Mouse (Mus musculus): Measurements from ENCODE around the gene Frmpd4. TPM values are rescaled to one million over a fixed set of nuclear protein-coding genes. Genes with fewer than 3 reads are reported as not detected.

Gene Frmpd4
- polyA plus RNA-seq, 1 experiment = 0.01 TPM

GRCm38 (mm10) chrX:168141051-168141450 is 436.0 kb downstream of the Frmpd4 start:
- TF ChIP-seq POLR2A (IDR thresholded peaks at IDR 0.05; ENCODE audit: low read depth, low read length) (no peak), CTCF (IDR thresholded peaks at IDR 0.05; ENCODE audit: extremely low read depth, insufficient read length, insufficient replicate concordance, low read depth, low read length) (no peak)
- Histone ChIP-seq H3K27me3 (ENCODE audit: control insufficient read depth, insufficient read depth, low read length) (no peaks in the 10 kb centered on the region), H3K36me3 (ENCODE audit: control insufficient read depth, insufficient read depth, low read length) (no peaks in the 10 kb centered on the region), H3K4me1 (ENCODE audit: control insufficient read depth, insufficient read depth, insufficient read length, low read length) (no peaks in the 10 kb centered on the region), H3K27ac (ENCODE audit: insufficient read depth, low read depth, low read length) (no peak overlapping the region), H3K4me3 (ENCODE audit: low read depth, low read length) (no peak overlapping the region)

- no peaks in the 10 kb centered on the region for H3K4me1 ChIP-seq (ENCODE audit: control insufficient read depth, insufficient read depth, insufficient read length, low read length)
- TF ChIP-seq POLR2A (IDR thresholded peaks at IDR 0.05; ENCODE audit: low read depth, low read length) (no peak), CTCF (IDR thresholded peaks at IDR 0.05; ENCODE audit: extremely low read depth, insufficient read length, insufficient replicate concordance, low read depth, low read length) (no peak)
- H3K4me3 ChIP-seq (ENCODE audit: low read depth, low read length) = no peak overlapping the region
- 9% methylated on average over 8 of the region's 8 CpGs for WGBS
- no peak overlapping the region for H3K27ac ChIP-seq (ENCODE audit: insufficient read depth, low read depth, low read length)
- no peaks in the 10 kb centered on the region for H3K27me3 ChIP-seq (ENCODE audit: control insufficient read depth, insufficient read depth, low read length)
- H3K36me3 ChIP-seq (ENCODE audit: control insufficient read depth, insufficient read depth, low read length) = no peaks in the 10 kb centered on the region
These were observed 453.0 kb downstream of the Frmpd4 start for GRCm38 (mm10) chrX:168124043-168124442.

GRCm38 (mm10) chrX:168123589-168123965 is 453.5 kb downstream of the Frmpd4 start:
- H3K27me3 ChIP-seq (ENCODE audit: control insufficient read depth, insufficient read depth, low read length) = no peaks in the 10 kb centered on the region
- H3K36me3 ChIP-seq (ENCODE audit: control insufficient read depth, insufficient read depth, low read length) = no peaks in the 10 kb centered on the region
- H3K4me1 ChIP-seq (ENCODE audit: control insufficient read depth, insufficient read depth, insufficient read length, low read length) = no peaks in the 10 kb centered on the region
- WGBS = 9% methylated on average over 11 of the region's 11 CpGs
- no peak overlapping the region for H3K27ac ChIP-seq (ENCODE audit: insufficient read depth, low read depth, low read length)
- TF ChIP-seq CTCF (IDR thresholded peaks at IDR 0.05; ENCODE audit: extremely low read depth, insufficient read length, insufficient replicate concordance, low read depth, low read length) = no peak
- no peak for TF ChIP-seq POLR2A (IDR thresholded peaks at IDR 0.05; ENCODE audit: low read depth, low read length)
- H3K4me3 ChIP-seq (ENCODE audit: low read depth, low read length) = no peak overlapping the region

DNA sequence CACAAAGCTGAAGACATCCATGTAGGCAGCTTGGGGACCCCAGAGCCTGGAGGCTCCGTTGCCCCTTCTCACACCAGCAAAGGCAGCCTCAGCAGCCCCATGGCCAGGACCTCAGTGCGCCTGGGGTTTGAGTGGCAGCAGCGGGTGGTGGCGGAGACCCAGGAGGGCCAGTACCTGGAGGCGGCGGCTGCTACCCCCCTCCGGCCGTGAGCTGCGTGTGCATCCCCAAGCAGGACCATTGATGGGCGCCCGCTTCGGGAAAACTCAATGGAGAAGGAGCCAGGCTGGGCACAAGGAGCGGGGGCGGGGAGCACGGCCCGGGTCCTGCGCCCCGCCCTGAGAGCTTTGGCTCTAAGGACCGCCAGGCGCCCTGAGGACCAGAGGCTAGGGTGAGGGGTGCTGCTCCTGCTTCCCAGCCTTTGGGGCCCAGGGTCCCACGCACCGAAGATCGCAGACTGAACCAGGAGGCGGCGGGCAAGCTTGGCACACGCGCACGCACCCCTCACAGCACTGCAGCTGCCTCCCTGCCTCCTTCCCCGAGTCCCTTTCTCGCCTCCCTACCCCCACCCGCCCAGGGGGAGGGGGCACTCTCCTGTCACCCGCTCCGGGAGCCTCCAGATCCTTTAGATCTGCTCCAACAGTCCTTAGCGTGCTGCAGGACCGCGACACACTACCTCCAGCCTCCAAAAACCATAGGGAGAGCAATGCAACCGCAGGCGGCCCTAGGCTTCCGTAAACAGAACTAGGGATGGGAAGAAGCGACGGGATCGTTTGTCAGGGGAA is 454.0 kb downstream of the Frmpd4 start:
- TF ChIP-seq POLR2A (IDR thresholded peaks at IDR 0.05; ENCODE audit: low read depth, low read length) = no peak
- H3K4me3 ChIP-seq (ENCODE audit: low read depth, low read length) = no peak overlapping the region
- H3K27me3 ChIP-seq (ENCODE audit: control insufficient read depth, insufficient read depth, low read length) = no peaks in the 10 kb centered on the region
- H3K36me3 ChIP-seq (ENCODE audit: control insufficient read depth, insufficient read depth, low read length) = no peaks in the 10 kb centered on the region
- H3K27ac ChIP-seq (ENCODE audit: insufficient read depth, low read depth, low read length) = no peak overlapping the region
- WGBS = 12% methylated on average over 40 of the region's 42 CpGs
- H3K4me1 ChIP-seq (ENCODE audit: control insufficient read depth, insufficient read depth, insufficient read length, low read length) = no peaks in the 10 kb centered on the region

GRCm38 (mm10) chrX:168041589-168041988 is 535.4 kb downstream of the Frmpd4 start:
- Histone ChIP-seq H3K27ac (ENCODE audit: insufficient read depth, low read depth, low read length) (no peak overlapping the region), H3K27me3 (ENCODE audit: control insufficient read depth, insufficient read depth, low read length) (no peaks in the 10 kb centered on the region), H3K4me1 (ENCODE audit: control insufficient read depth, insufficient read depth, insufficient read length, low read length) (no peaks in the 10 kb centered on the region), H3K36me3 (ENCODE audit: control insufficient read depth, insufficient read depth, low read length) (no peaks in the 10 kb centered on the region), H3K4me3 (ENCODE audit: low read depth, low read length) (no peak overlapping the region)
- no peak for TF ChIP-seq POLR2A (IDR thresholded peaks at IDR 0.05; ENCODE audit: low read depth, low read length)
- TF ChIP-seq CTCF (IDR thresholded peaks at IDR 0.05; ENCODE audit: extremely low read depth, insufficient read length, insufficient replicate concordance, low read depth, low read length) = no peak

DNA sequence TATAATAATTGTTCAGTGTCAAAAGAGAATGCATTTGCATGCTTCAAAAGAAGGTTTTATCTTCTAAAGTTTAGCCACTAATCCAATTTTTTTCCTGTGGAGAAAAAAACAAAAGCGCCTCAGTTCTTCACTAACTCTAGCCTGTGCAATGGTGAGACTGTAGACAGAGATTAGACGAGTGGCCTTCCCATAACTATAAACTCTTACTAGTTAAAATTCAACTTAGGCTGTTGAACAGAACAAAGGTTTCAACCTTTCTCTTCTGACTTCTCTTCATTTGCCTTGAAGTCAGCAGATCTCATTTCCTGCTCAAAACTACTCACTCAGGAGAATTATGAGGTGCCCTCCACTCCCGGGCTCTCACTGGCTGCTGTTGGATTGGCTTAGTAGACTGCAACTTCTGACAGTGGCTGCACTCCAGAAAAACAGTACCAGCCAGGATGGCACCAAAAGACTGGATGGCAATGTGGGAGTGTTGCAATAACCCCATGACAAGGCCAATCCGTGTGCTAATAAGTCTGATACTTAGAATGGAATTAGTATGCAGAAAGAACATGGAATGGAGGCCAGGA is 556.4 kb downstream of the Frmpd4 start:
- no peaks in the 10 kb centered on the region for H3K27me3 ChIP-seq (ENCODE audit: control insufficient read depth, insufficient read depth, low read length)
- no peaks in the 10 kb centered on the region for H3K4me1 ChIP-seq (ENCODE audit: control insufficient read depth, insufficient read depth, insufficient read length, low read length)
- H3K27ac ChIP-seq (ENCODE audit: insufficient read depth, low read depth, low read length) = no peak overlapping the region
- no peak overlapping the region for H3K4me3 ChIP-seq (ENCODE audit: low read depth, low read length)
- H3K36me3 ChIP-seq (ENCODE audit: control insufficient read depth, insufficient read depth, low read length) = no peaks in the 10 kb centered on the region
- WGBS = 31% methylated on average over 4 of the region's 4 CpGs
- TF ChIP-seq POLR2A (IDR thresholded peaks at IDR 0.05; ENCODE audit: low read depth, low read length) (no peak), CTCF (IDR thresholded peaks at IDR 0.05; ENCODE audit: extremely low read depth, insufficient read length, insufficient replicate concordance, low read depth, low read length) (no peak)

GRCm38 (mm10) chrX:168017792-168018191 is 559.2 kb downstream of the Frmpd4 start:
- Histone ChIP-seq H3K36me3 (ENCODE audit: control insufficient read depth, insufficient read depth, low read length) (no peaks in the 10 kb centered on the region), H3K27me3 (ENCODE audit: control insufficient read depth, insufficient read depth, low read length) (no peaks in the 10 kb centered on the region), H3K4me1 (ENCODE audit: control insufficient read depth, insufficient read depth, insufficient read length, low read length) (no peaks in the 10 kb centered on the region), H3K27ac (ENCODE audit: insufficient read depth, low read depth, low read length) (no peak overlapping the region), H3K4me3 (ENCODE audit: low read depth, low read length) (no peak overlapping the region)
- no peak for TF ChIP-seq POLR2A (IDR thresholded peaks at IDR 0.05; ENCODE audit: low read depth, low read length)
- TF ChIP-seq CTCF (IDR thresholded peaks at IDR 0.05; ENCODE audit: extremely low read depth, insufficient read length, insufficient replicate concordance, low read depth, low read length) = no peak
- 81% methylated on average over 3 of the region's 3 CpGs for WGBS
